Mouse (Mus musculus) left cerebral cortex, adult 18-20 months (tissue): ENCODE data around the gene Paox. TPM values are rescaled to one million over a fixed set of nuclear protein-coding genes. Genes with fewer than 3 reads are reported as not detected.

Source experiments
- DNase-seq, 2 experiments: peaks; one replicate each; pipeline ENCODE4 v3.0.0; 2021 to 2022; ENCODE audit warnings: low spot score in 2 of 2, mixed read lengths in 1 of 2
- total RNA-seq, 2 experiments: library from RNA; stranded (reverse); gene quantifications; 2 replicates each; pipeline ENCODE4 v1.2.3; 2021

Gene Paox
- total RNA-seq, 2 experiments from 2014 or later, result 4.7 to 5.0 TPM

DNA sequence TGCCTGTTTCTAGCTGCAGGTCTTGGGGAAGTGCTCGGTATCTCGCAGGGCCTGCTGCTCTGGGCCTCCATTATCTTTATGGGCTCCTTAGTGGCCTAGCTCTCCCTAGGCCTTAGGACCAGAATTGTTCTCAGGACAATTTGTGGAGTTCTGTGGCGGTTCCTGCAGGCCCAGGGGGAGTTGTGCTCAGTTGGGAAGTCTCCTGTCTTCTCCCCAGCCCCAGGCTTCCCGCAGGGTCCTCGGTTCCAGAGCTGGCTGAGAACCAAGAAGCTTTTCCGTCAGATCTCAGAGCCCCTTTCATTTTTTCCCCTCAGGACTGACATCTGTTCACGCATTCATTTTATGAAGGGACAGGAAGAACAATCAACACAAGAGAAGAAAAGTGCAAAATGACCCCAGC lies 49.1 kb downstream of the Paox start, which contains the start of gene Olfr522:
Gene Olfr522, minus strand, starts transcription at position 101 of the 400 bp plus-strand sequence.
- DNase-seq, result no peak

DNA sequence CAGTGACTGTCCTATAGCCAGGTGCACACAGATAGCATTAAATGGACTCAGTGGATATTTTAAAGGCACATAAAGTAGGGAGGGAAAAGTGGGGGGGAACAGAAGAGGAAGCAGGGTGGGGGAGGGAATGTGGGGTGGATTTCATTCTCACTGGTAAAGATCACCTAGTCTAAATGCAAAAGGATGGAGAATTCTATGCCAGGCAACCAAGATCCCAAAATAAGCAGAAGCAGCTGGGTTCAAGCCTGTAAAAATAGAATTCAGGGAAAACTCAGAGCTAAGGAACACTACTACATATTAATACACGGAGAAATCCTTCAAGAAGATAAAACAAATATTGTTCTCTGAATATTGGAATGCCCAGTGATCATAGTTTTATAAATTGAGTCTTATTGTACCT lies 52.4 kb downstream of the Paox start:
- no peak for DNase-seq

DNA sequence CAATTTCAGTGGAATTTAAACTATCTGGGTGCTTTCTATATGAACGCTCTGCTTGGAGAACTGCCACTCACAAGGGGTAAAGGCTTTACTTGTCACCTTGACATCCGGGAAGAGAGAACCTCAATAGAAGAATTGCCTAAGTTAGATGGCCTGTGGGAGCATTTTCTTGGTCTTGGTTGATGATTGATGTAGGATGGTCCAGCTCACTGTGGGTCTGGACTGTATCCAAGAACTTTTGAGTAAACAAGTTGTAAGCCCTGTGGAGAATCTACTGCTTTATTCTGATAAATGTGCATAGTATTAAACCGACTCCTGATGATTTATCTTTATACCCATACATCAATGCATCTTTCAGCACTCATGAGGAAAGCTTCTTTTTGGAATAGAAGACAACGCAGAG lies 53.8 kb downstream of the Paox start:
- no peak for DNase-seq

DNA sequence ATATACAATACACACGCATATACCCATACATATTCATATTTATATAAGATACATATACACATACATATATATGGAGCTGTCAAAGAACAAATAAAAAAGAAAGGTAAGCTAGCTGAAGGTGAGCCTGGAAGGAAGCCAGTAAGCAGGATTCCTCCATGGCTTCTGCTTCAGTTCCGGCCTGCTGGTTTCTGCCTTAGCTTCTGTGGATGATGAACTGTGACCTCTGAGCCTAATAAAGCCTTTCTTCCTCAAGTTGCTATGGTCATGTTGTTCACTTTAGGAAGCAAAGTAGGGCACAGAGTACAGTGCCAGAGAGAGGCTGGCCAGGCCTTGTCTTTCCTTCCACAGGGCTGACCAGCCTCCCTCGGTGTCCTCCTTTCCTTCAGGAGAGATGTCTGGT lies 55.3 kb downstream of the Paox start:
- no peak for DNase-seq

DNA sequence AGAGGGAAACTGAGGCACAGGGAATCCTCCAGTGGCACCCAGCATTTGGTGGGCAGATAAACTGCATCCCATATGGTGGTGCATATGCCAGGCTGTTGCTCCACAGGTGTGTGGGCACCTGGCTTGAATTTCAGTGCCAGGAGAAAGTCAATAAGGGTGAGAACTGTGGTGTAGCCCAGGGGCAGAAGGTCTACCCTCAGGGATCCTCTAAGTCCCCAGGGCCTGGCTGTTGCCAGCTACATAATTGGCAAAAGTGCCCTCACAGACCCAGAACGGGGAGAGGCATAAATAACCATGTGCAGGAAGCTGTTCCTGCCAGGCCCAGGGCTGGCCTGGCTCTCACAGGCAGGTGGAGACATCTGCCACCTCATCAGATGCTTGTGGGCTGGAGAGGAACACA lies 57.3 kb downstream of the Paox start, which contains the start of gene Olfr523:
Gene Olfr523, plus strand, starts transcription at position 282 of the 400 bp plus-strand sequence.
- DNase-seq, result no peak

DNA sequence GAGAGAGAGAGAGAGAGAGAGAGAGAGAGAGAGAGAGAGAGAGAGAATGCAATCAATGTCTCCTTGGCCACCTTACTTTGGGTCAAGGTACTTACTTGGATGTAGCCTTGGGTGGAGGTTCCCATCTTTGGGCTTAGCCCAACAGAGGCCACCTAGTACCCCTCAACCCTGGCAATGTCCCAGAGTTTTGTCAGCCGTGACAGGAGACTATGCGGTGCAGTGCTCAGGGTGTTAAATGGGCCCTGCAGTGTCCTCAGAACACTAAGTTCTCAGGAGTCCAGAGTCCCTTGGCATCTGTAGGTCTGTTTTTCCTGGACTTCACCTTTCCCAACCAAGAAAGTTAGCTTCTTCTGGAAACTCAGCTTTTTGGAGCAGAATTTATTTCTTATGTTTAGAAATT lies 63.6 kb downstream of the Paox start:
- no peak for DNase-seq

DNA sequence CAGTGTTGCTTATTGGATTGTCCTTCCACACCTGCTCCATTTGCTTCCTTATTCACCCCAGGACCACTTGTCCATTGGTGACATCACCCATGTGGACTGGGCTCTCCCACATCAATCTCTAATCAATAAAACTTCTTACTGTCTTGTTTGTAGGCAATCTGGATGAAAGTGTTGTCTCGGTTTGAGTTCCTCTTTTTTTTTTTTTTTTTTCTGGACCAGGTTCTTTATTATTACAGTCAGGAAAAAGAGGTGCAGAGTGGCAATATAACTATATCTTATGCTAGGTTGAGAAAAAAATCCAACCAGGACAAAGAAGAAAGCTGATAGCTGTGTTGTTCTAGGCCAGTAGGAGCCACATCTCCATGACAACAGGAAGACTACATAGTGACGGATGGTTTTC lies 65.1 kb downstream of the Paox start:
- DNase-seq, result no peak

DNA sequence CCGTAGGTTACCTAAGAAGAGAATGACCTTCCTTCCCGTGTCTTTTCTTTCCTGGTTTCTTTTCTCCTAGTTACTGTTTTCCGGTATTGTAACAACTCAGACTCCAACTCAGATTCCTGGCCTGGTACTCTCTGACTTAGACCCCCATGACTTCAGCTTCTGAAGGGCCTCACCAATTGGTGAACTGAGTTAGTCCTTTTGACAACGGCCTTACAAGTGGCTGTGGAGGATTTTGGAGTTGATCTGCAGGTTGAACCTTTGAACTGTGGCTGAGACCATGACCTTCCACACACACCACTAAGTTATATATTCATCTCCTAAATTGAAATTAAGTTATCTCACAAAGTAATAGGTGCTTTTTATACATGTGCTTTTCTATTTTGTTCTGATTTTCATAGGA lies 68.6 kb downstream of the Paox start:
- DNase-seq, result no peak

Other genes with a start within 250 kb of the Paox start
- gene Kndc1, start 221.1 kb upstream of the Paox start, total RNA-seq, result 10 to 100 TPM; 67.7 to 74.7 TPM
- not detected for gene Utf1, start 172.0 kb upstream of the Paox start, total RNA-seq
- gene 6430531B16Rik, start 137.0 kb upstream of the Paox start, total RNA-seq, result 1 to 10 TPM in 1 of 2 experiments, under 1 TPM in 1; 0.96 to 1.7 TPM
- gene Adam8, start 123.2 kb upstream of the Paox start, total RNA-seq, result 1 to 10 TPM; 3.3 TPM
- gene Zfp511, start 79.4 kb upstream of the Paox start, total RNA-seq, result 10 to 100 TPM; 22.2 to 26.3 TPM
- gene Tubgcp2, start 79.1 kb upstream of the Paox start, total RNA-seq, result 10 to 100 TPM; 34.5 to 36.1 TPM
- not detected for gene Msx3, start 66.7 kb upstream of the Paox start, total RNA-seq
- gene Caly, start 33.3 kb upstream of the Paox start, total RNA-seq, result 100 to 1,000 TPM; 188 to 210 TPM
- gene Prap1, start 22.4 kb upstream of the Paox start, total RNA-seq, result not detected
- 10 to 100 TPM; 51.3 to 51.4 TPM for gene Fuom, start 13.4 kb upstream of the Paox start, total RNA-seq
- gene Echs1, start 677 bp downstream of the Paox start, total RNA-seq, result 10 to 100 TPM; 54.7 to 55.9 TPM
- 10 to 100 TPM; 20.3 to 27.5 TPM for gene Mtg1, start 21.8 kb downstream of the Paox start, total RNA-seq
- gene Sprn, start 39.1 kb downstream of the Paox start, total RNA-seq, result 100 to 1,000 TPM; 119 to 120 TPM
- gene Olfr522, start 49.0 kb downstream of the Paox start, total RNA-seq, result not detected
- not detected for gene Olfr523, start 57.4 kb downstream of the Paox start, total RNA-seq
- gene Olfr524, start 90.2 kb downstream of the Paox start, total RNA-seq, result not detected
- not detected for gene Cd163l1, start 102.5 kb downstream of the Paox start, total RNA-seq
- gene 5830411N06Rik, start 131.5 kb downstream of the Paox start, total RNA-seq, result under 1 TPM; 0.40 to 0.42 TPM
- gene Olfr525, start 205.1 kb downstream of the Paox start, total RNA-seq, result not detected
- not detected for gene Olfr527, start 218.2 kb downstream of the Paox start, total RNA-seq
- gene Olfr60, start 245.9 kb downstream of the Paox start, total RNA-seq, result not detected